Mouse (Mus musculus) embryonic stem cell, embryonic (primary cell): ENCODE measurements around the gene Wdr26.

Experiments
- CTCF ChIA-PET, 4 experiments: fragments of 300-600 bp in 2 of 4; fragments of 350-600 bp in 2 of 4; sonication (Branson Sonifier 250); formaldehyde crosslinking; loops; one replicate each; lab custom pipeline; 2022; ENCODE audit warnings: inconsistent platforms in 2 of 4; lab: Charles Lee
- POLR2A ChIA-PET, 4 experiments: fragments of 300-600 bp in 2 of 4; fragments of 350-600 bp in 2 of 4; sonication (Branson Sonifier 250); formaldehyde crosslinking; loops; one replicate each; lab custom pipeline; 2022; ENCODE audit warnings: antibody characterized with exemption in 4 of 4, inconsistent platforms in 1 of 4; lab: Charles Lee

Gene Wdr26

GRCm38 (mm10) chr1:181247175-181247574 lies 35.4 kb upstream of the Wdr26 start:
- ChIA-PET POLR2A (interaction anchor here in 3 of 4 experiments (0.6 to 23.2 kb wide), 12 partner anchors 9 to 699 kb away, joined by 3 to 369 read pairs (median 6); partner anchors contain the start of gene Sde2 (in 1 of the 3)), CTCF (interaction anchor here in 2 of 4 experiments (0.9 kb wide), 2 partner anchors 13 to 133 kb away, joined by 3 to 5 read pairs; no protein-coding TSS in a partner anchor)

- CTCF ChIA-PET, result interaction anchor here (0.6 to 1.7 kb wide), 6 partner anchors 13 to 623 kb away, joined by 3 to 8 read pairs (median 4); no protein-coding TSS in a partner anchor
- POLR2A ChIA-PET, result interaction anchor here in 3 of 4 experiments (0.6 to 23.2 kb wide), 19 partner anchors 8 to 698 kb away, joined by 3 to 369 read pairs (median 6); partner anchors contain the start of gene Wdr26 (in 1 of the 3)
Measured at GRCm38 (mm10) chr1:181246487-181247138, 34.8 kb upstream of the Wdr26 start.

GRCm38 (mm10) chr1:181245554-181246486 lies 34.0 kb upstream of the Wdr26 start:
- ChIA-PET CTCF (interaction anchor here (0.6 to 1.7 kb wide), 7 partner anchors 10 to 1245 kb away, joined by 3 to 8 read pairs (median 4); no protein-coding TSS in a partner anchor), POLR2A (interaction anchor here in 3 of 4 experiments (0.6 to 23.2 kb wide), 19 partner anchors 9 to 395 kb away, joined by 3 to 369 read pairs (median 4); partner anchors contain the start of genes Sde2 (in 1 of the 3) and Wdr26 (in 1 of the 3))

- CTCF ChIA-PET, result interaction anchor here in 3 of 4 experiments (0.6 to 1.7 kb wide), 4 partner anchors 10 to 382 kb away, joined by 3 to 4 read pairs (median 4); no protein-coding TSS in a partner anchor
- POLR2A ChIA-PET, result interaction anchor here in 3 of 4 experiments (1.4 to 23.2 kb wide), 9 partner anchors 10 to 33 kb away, joined by 4 to 369 read pairs (median 10); partner anchors contain the start of gene Wdr26 (in 1 of the 3)
Measured at GRCm38 (mm10) chr1:181245067-181245466, 33.3 kb upstream of the Wdr26 start.

DNA sequence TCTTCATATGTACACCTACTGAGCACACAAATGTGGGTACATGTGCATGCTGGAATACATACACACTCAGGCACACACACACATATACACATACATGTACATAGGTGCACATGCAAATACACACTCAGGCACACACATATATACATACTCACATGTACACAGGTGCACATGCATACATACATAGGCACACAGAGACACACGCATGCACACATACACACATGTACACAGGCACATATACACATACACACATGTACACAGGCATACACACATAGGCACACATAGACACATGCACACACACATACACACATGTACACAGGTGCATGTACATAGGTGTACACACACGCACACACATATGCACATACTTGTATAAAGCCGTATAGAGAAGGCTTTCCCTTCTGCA lies 29.4 kb upstream of the Wdr26 start:
- POLR2A ChIA-PET, result interaction anchor here in 3 of 4 experiments (0.7 to 23.2 kb wide), 4 partner anchors 7 to 806 kb away, joined by 3 to 369 read pairs (median 122); no protein-coding TSS in a partner anchor
- CTCF ChIA-PET, result interaction anchor here in 1 of 4 experiments (0.6 kb wide), 2 partner anchors 38 to 82 kb away, joined by 3 to 4 read pairs; no protein-coding TSS in a partner anchor

GRCm38 (mm10) chr1:181237332-181237731 lies 25.5 kb upstream of the Wdr26 start:
- POLR2A ChIA-PET, result interaction anchor here in 2 of 4 experiments (0.6 to 15.4 kb wide), 4 partner anchors 12 to 364 kb away, joined by 3 to 369 read pairs (median 120); no protein-coding TSS in a partner anchor
- CTCF ChIA-PET, result interaction anchor here in 1 of 4 experiments (1.1 kb wide), 1 partner anchor 47 kb away, joined by 6 read pairs; no protein-coding TSS in a partner anchor

- CTCF ChIA-PET, result interaction anchor here (0.5 to 2.1 kb wide), 12 partner anchors 9 to 717 kb away, joined by 3 to 8 read pairs (median 3); no protein-coding TSS in a partner anchor
- POLR2A ChIA-PET, result interaction anchor here in 3 of 4 experiments (0.6 to 15.4 kb wide), 34 partner anchors 8 to 457 kb away, joined by 3 to 369 read pairs (median 4); partner anchors contain the start of genes Wdr26 (in 2 of the 3), Lefty1 (in 1 of the 3) and Sde2 (in 1 of the 3)
Measured at GRCm38 (mm10) chr1:181234326-181235035, 22.7 kb upstream of the Wdr26 start.

DNA sequence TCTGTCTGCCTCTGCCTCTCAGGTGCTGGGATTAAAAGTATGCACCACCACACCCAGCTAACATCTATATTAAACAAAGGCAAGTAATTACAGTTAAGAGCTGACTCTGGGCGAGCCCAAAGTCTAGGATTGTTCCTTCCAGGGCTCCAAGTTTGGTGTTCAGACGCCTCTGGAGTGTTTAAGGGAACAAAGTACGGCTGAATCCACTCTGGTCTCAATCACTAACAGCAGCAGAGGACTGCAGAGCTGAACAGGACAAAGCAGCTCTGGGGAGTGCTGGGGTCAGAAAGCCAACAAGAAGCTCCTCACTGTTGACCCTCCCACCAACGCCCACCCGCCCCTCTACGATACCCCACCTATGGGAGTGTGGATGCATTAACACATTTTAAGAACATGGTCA lies 21.9 kb upstream of the Wdr26 start:
- ChIA-PET CTCF (interaction anchor here (0.5 to 2.4 kb wide), 13 partner anchors 10 to 717 kb away, joined by 3 to 11 read pairs (median 3); no protein-coding TSS in a partner anchor), POLR2A (interaction anchor here (0.6 to 15.4 kb wide), 31 partner anchors 8 to 456 kb away, joined by 3 to 369 read pairs (median 4); partner anchors contain the start of genes Wdr26 (in 2 of the 4), Lefty1 (in 1 of the 4) and Sde2 (in 1 of the 4))

DNA sequence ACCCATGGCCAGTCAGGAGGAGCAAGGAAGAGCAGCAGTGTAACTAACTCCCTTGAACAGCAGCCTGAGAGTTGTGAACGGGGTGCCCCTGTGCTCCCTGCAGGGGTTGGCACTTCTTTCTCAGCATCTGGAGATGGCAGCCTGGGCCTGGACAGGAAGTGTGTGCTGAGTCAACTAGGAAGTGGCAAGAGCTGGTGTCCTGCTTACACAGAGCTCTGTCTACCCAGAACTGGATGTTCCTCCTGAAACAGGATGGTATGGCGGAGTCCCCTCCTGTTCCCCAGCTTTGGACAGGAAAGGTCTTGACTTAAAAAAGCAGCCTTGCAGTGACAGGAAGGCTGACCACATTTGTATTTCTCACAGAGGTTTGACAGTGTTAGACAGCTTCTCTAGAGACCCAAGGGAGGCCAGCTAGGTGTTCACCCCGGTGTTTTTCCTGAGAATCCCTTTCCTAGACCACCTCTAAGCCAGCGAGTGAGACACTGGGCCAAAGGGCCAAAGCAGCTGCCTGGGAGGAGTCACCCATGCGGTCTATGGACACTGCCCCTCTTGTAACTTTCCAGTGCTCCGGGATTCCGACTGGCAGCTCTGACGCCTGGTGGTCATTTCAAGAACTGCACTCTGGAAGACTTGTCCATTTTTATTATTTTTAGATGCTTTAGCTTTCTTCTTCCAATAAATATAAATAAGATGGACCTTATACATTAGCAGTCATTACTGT lies 20.7 kb upstream of the Wdr26 start:
- CTCF ChIA-PET, result interaction anchor here (0.6 to 2.4 kb wide), 22 partner anchors 11 to 1976 kb away, joined by 3 to 11 read pairs (median 4); partner anchors contain the start of gene Wdr26 (in 3 of the 4)
- POLR2A ChIA-PET, result interaction anchor here in 3 of 4 experiments (0.7 to 15.4 kb wide), 25 partner anchors 12 to 382 kb away, joined by 3 to 369 read pairs (median 4); partner anchors contain the start of genes Wdr26 (in 3 of the 3), Cnih3 (in 1 of the 3), Nvl (in 1 of the 3) and Sde2 (in 1 of the 3)

DNA sequence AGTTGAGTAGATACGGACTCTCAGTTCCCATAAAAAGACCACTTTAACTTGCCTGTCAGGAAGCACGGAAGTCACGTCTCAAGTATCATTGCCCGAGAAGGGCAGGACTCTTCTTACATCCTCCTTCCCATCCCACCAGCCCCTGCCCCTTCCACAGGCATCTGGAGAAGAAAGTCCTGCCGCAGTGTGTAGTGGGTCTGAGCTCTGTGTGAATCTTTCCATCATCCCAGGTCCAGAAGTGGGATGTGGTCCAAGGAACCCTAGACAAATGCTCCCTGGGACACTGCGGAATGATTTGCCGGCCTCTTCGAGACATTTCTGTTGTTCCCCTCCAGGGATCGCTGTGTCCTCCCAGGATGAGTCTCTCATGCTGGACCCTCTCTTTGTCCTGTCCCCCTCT lies 20.0 kb upstream of the Wdr26 start:
- POLR2A ChIA-PET, result interaction anchor here in 3 of 4 experiments (0.7 to 15.4 kb wide), 19 partner anchors 11 to 343 kb away, joined by 3 to 369 read pairs (median 4); partner anchors contain the start of genes Wdr26 (in 3 of the 3), Cnih3 (in 1 of the 3) and Nvl (in 1 of the 3)
- CTCF ChIA-PET, result interaction anchor here (0.8 to 2.4 kb wide), 18 partner anchors 11 to 438 kb away, joined by 3 to 11 read pairs (median 4); partner anchors contain the start of gene Wdr26 (in 3 of the 4)

- POLR2A ChIA-PET, result interaction anchor here (0.5 to 15.4 kb wide), 21 partner anchors 11 to 381 kb away, joined by 3 to 369 read pairs (median 4); partner anchors contain the start of genes Wdr26 (in 2 of the 4), Cnih3 (in 1 of the 4) and Sde2 (in 1 of the 4)
- CTCF ChIA-PET, result interaction anchor here in 1 of 4 experiments (1.1 to 2.0 kb wide), 3 partner anchors 19 to 105 kb away, joined by 3 to 7 read pairs (median 3); partner anchors contain the start of gene Wdr26
Measured at GRCm38 (mm10) chr1:181231262-181231661, 19.5 kb upstream of the Wdr26 start.

DNA sequence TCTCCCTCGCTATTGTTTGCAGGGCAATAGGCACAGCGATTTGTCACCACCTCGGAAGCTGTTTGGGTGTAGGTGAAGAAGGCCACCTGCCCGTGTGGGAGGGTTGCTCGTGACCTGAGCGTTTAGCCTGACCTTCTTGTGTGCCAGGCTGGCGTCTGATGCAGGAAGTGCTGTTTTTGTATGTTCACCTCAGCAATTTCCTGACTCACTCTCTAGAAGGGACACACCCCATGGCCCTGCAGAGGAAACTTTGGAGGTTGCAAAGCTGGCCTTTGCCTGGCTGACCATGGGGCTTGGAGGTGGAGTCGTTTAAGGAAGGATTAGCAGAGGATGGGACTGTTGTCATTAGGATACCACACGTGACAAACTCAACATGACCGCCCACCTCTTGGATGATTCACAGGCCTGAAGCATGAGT lies 18.9 kb upstream of the Wdr26 start:
- POLR2A ChIA-PET, result interaction anchor here in 2 of 4 experiments (0.5 to 15.4 kb wide), 15 partner anchors 10 to 453 kb away, joined by 3 to 369 read pairs (median 4); partner anchors contain the start of genes Wdr26 (in 2 of the 2) and Sde2 (in 1 of the 2)
- CTCF ChIA-PET, result interaction anchor here in 1 of 4 experiments (1.1 kb wide), 2 partner anchors 59 to 105 kb away, joined by 3 read pairs; no protein-coding TSS in a partner anchor

GRCm38 (mm10) chr1:181229046-181229445 lies 17.2 kb upstream of the Wdr26 start:
- POLR2A ChIA-PET, result interaction anchor here in 3 of 4 experiments (1.1 to 15.4 kb wide), 5 partner anchors 8 to 23 kb away, joined by 3 to 369 read pairs (median 27); partner anchors contain the start of gene Wdr26 (in 1 of the 3)
- CTCF ChIA-PET, result no interaction called here

GRCm38 (mm10) chr1:181228591-181228990 lies 16.8 kb upstream of the Wdr26 start:
- POLR2A ChIA-PET, result interaction anchor here in 3 of 4 experiments (1.1 to 15.4 kb wide), 5 partner anchors 12 to 80 kb away, joined by 3 to 369 read pairs (median 4); partner anchors contain the start of gene Wdr26 (in 1 of the 3)
- CTCF ChIA-PET, result no interaction called here

DNA sequence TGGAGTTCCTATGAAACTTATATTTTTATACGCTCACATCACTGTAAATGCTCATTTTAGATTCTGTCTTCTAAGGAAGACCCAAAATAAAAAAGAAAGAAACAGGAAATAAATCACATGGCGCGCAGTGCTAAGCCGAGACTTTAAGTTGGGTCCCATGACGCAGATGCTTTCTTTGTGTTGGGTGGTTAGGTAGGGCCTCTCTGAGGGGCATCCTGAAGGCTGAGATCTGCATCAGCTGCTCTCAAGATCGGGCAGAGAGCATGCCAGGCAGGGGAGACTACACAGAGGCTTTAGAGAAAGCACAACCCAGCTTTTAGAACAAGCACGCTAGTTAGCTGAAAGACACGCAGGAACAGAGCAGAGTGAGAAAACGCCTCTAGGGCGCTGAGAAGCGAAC lies 16.0 kb upstream of the Wdr26 start:
- CTCF ChIA-PET, result no interaction called here
- POLR2A ChIA-PET, result interaction anchor here in 3 of 4 experiments (1.1 to 15.4 kb wide), 6 partner anchors 12 to 79 kb away, joined by 3 to 369 read pairs (median 6); partner anchors contain the start of gene Wdr26 (in 1 of the 3)
